Mouse (Mus musculus): ENCODE data around the gene Lyplal1. TPM values are rescaled to one million over a fixed set of nuclear protein-coding genes. Genes with fewer than 3 reads are reported as not detected.

Lyplal1 gene
- 15.2 and 16.7 TPM in 2 replicates for polyA plus RNA-seq (2014; fragmentation: Nextera tagmentation; extraction: Ambion mirVana)

DNA sequence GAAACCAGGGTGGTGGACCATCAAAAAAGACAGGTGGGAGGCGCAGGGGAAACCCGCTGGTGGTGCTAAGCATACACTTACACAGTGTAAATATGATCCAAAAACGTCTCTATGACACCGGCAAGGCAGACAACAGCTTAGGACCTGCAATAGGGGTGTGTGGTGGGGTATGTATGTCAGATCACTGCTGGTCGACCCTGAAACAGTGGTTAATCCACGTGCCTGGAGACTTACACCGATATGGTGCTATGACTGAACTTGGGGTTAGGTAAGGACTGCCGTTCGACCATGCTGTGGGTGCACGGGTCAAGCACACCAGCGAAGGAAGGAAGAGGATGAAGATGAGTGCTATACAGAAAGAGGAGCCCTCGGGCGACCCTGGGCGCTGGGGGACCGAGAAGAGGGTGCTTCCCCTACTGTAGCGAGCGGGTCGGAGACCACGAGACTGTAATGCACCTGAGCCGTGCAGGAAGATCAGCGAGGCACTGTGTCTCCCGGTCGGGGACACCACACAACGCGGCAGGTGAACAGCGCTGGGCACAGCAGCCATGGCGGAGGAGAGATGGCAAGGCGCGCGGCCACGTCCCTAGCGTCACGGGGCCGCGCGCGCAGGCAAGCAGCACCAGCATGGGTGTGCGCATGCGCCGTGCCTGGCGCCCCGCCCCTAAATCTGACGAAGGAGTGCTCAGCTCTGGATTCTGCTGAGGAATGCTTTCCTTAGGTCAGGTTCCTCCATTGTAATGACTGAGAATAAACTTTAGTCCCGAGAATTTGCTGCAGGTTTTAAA is at the start of gene Lyplal1:
Lyplal1 (minus strand) TSS at position 610 of the 788 bp plus-strand sequence.
- H3K4me1 ChIP-seq (replicated peaks; ENCODE audit: control insufficient read depth, insufficient read depth, low read length) = no peaks in the 10 kb centered on the region
- H3K9me3 ChIP-seq (ENCODE audit: control insufficient read depth, low read length) = no peaks in the 10 kb centered on the region
- H3K27ac ChIP-seq (ENCODE audit: low read depth, low read length) = 0 out of 2 replicates have a peak within 1 kb of the TSS, but pooled peaks have one; percentile 13
- peak within 1 kb of the TSS; percentile 84 for H3K9ac ChIP-seq (ENCODE audit: low read depth, low read length)
- peak within 1 kb of the TSS; percentile 77 for H3K4me3 ChIP-seq (ENCODE audit: low read depth, low read length)
- WGBS = 3% methylated on average over 44 of the region's 44 CpGs
- H3K4me2 ChIP-seq = peak within 1 kb of the TSS; percentile 85
- H3K36me3 ChIP-seq (ENCODE audit: control insufficient read depth, insufficient read depth, low read length) = no peaks in the 10 kb centered on the region
- ATAC-seq (replicated peaks; ENCODE audit: low FRiP score) (peak; percentile 94), DNase-seq (ENCODE audit: low spot score) (peak; percentile 86)
- H3K27me3 ChIP-seq (replicated peaks; ENCODE audit: control insufficient read depth, insufficient read depth, low read length) = no peaks in the 10 kb centered on the region

DNA sequence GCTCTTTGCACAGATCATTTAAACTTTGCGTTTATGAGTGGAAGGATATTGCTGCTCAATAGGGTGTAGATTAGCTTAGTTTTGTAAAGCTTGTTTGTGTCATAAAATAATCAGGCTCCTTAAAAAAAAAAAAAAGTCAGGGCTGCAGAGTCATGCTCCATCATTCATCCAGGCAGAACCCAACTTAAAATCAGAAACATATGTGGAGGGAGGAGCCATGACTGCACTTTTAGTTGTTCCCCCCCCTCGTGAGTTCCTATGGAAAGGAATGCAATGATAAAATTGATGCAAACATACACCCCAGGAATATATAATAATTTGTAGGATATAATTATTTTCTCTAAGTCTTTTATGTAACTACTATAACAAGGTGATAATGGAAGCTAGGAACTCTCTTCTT is 46.5 kb upstream of the Lyplal1 start:
- Histone ChIP-seq H3K36me3 (ENCODE audit: control insufficient read depth, insufficient read depth, low read length) (no peaks in the 10 kb centered on the region), H3K9ac (ENCODE audit: low read depth, low read length) (no peak overlapping the region), H3K27me3 (replicated peaks; ENCODE audit: control insufficient read depth, insufficient read depth, low read length) (no peaks in the 10 kb centered on the region), H3K4me2 (no peak overlapping the region), H3K9me3 (ENCODE audit: control insufficient read depth, low read length) (no peaks in the 10 kb centered on the region), H3K4me1 (replicated peaks; ENCODE audit: control insufficient read depth, insufficient read depth, low read length) (no peaks in the 10 kb centered on the region), H3K27ac (ENCODE audit: low read depth, low read length) (no peak overlapping the region), H3K4me3 (ENCODE audit: low read depth, low read length) (no peak overlapping the region)
- WGBS = 59% methylated on average over 2 of the region's 2 CpGs
- no peak for ATAC-seq (replicated peaks; ENCODE audit: low FRiP score)
- DNase-seq (ENCODE audit: low spot score) = no peak

DNA sequence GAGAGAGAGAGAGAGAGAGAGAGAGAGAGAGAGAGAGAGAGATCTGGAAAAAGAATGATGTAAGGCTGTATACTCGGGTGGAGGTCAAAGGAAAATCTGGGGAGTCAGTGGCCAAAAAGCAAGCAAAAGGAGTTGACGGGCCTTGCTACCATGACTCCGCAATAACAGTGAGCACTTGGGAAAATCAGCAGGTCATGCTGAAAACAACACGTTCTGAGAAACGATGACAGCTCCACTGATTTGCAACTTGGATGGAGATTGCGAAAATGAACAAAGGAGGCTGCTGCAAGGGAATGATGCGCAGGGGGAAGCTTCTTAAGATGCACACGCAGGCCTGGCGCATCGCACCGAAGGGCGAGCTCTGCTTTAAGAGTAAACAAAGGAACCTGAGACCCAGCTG is 46.1 kb upstream of the Lyplal1 start:
- H3K9ac ChIP-seq (ENCODE audit: low read depth, low read length) = no peak overlapping the region
- H3K4me3 ChIP-seq (ENCODE audit: low read depth, low read length) = no peak overlapping the region
- H3K9me3 ChIP-seq (ENCODE audit: control insufficient read depth, low read length) = no peaks in the 10 kb centered on the region
- H3K4me1 ChIP-seq (replicated peaks; ENCODE audit: control insufficient read depth, insufficient read depth, low read length) = no peaks in the 10 kb centered on the region
- H3K4me2 ChIP-seq = no peak overlapping the region
- H3K27me3 ChIP-seq (replicated peaks; ENCODE audit: control insufficient read depth, insufficient read depth, low read length) = no peaks in the 10 kb centered on the region
- WGBS = 65% methylated on average over 12 of the region's 12 CpGs
- ATAC-seq (replicated peaks; ENCODE audit: low FRiP score) (no peak), DNase-seq (ENCODE audit: low spot score) (no peak)
- no peaks in the 10 kb centered on the region for H3K36me3 ChIP-seq (ENCODE audit: control insufficient read depth, insufficient read depth, low read length)
- no peak overlapping the region for H3K27ac ChIP-seq (ENCODE audit: low read depth, low read length)

DNA sequence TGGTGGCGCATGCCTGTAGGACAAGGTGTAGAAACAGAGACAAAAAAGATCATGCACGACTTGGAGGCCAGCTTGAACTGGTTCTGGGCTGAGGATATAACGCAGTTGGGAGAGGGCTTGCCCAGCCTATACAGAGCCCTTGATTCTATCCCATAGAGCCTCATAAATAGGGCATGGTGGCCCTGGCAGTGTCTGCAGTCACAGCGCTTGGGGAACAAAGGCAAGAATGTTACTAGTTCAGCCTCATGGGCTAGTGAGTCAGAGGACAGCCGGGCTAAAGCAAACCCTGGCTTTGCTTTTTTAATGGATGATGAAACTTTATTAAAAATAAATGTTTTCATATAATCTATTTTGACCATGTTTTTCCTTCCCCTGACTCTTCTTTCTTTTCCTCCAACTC is 33.3 kb upstream of the Lyplal1 start:
- Histone ChIP-seq H3K36me3 (ENCODE audit: control insufficient read depth, insufficient read depth, low read length) (no peaks in the 10 kb centered on the region), H3K4me2 (no peak overlapping the region), H3K9ac (ENCODE audit: low read depth, low read length) (no peak overlapping the region), H3K4me3 (ENCODE audit: low read depth, low read length) (no peak overlapping the region), H3K9me3 (ENCODE audit: control insufficient read depth, low read length) (no peaks in the 10 kb centered on the region), H3K27me3 (replicated peaks; ENCODE audit: control insufficient read depth, insufficient read depth, low read length) (no peaks in the 10 kb centered on the region), H3K4me1 (replicated peaks; ENCODE audit: control insufficient read depth, insufficient read depth, low read length) (no peaks in the 10 kb centered on the region), H3K27ac (ENCODE audit: low read depth, low read length) (no peak overlapping the region)
- ATAC-seq (replicated peaks; ENCODE audit: low FRiP score) = no peak
- 89% methylated on average over 5 of the region's 5 CpGs for WGBS
- DNase-seq (ENCODE audit: low spot score) = no peak

DNA sequence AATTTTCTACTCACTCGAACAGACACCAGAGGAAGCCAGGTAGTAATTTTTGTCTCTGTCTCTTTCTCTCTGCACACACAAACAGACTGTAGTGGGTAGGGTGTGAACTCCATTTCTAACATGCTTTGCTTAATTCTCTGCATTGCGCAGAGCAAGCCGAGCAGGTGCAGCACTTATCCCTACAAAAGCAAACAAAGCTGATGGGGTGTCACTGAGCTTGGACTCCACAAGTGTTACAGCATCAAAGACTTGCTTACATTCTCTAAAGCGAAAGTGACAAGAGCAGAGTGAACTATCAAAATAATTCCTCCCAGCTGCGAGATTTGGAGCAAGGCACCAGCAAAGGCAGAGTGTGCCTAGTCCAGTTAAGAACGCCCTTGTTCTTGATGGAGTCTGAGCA is 28.3 kb upstream of the Lyplal1 start:
- 58% methylated on average over 6 of the region's 6 CpGs for WGBS
- no peak overlapping the region for H3K4me3 ChIP-seq (ENCODE audit: low read depth, low read length)
- no peak for DNase-seq (ENCODE audit: low spot score)
- H3K36me3 ChIP-seq (ENCODE audit: control insufficient read depth, insufficient read depth, low read length) = no peaks in the 10 kb centered on the region
- H3K4me1 ChIP-seq (replicated peaks; ENCODE audit: control insufficient read depth, insufficient read depth, low read length) = no peaks in the 10 kb centered on the region
- no peak overlapping the region for H3K27ac ChIP-seq (ENCODE audit: low read depth, low read length)
- ATAC-seq (replicated peaks; ENCODE audit: low FRiP score) = no peak
- H3K9ac ChIP-seq (ENCODE audit: low read depth, low read length) = no peak overlapping the region
- no peaks in the 10 kb centered on the region for H3K9me3 ChIP-seq (ENCODE audit: control insufficient read depth, low read length)
- no peak overlapping the region for H3K4me2 ChIP-seq
- H3K27me3 ChIP-seq (replicated peaks; ENCODE audit: control insufficient read depth, insufficient read depth, low read length) = no peaks in the 10 kb centered on the region

DNA sequence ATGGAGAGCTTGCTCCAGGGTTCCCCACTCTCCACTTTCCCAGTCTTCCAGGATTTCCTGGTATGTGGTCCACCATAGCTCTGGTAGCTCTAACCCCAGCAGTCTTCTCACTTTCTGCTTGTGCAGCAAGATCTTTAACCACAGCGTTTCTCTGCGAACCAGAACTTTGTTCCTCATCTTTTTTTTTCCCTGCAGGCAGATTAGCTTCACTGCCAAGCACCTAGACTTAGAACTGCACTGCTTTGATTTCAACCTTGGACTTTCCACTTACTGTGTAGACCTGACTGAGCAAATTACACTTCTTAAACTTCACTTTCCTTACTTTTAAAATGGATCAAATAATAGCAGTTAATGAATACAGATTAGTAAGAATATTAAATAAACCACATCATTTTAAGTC is 23.1 kb upstream of the Lyplal1 start:
- DNase-seq (ENCODE audit: low spot score) (no peak), ATAC-seq (replicated peaks; ENCODE audit: low FRiP score) (no peak)
- Histone ChIP-seq H3K4me1 (replicated peaks; ENCODE audit: control insufficient read depth, insufficient read depth, low read length) (no peaks in the 10 kb centered on the region), H3K27me3 (replicated peaks; ENCODE audit: control insufficient read depth, insufficient read depth, low read length) (no peaks in the 10 kb centered on the region), H3K4me2 (no peak overlapping the region), H3K4me3 (ENCODE audit: low read depth, low read length) (no peak overlapping the region), H3K9ac (ENCODE audit: low read depth, low read length) (no peak overlapping the region), H3K36me3 (ENCODE audit: control insufficient read depth, insufficient read depth, low read length) (no peaks in the 10 kb centered on the region), H3K9me3 (ENCODE audit: control insufficient read depth, low read length) (no peaks in the 10 kb centered on the region), H3K27ac (ENCODE audit: low read depth, low read length) (no peak overlapping the region)
- 60% methylated on average over 2 of the region's 2 CpGs for WGBS

DNA sequence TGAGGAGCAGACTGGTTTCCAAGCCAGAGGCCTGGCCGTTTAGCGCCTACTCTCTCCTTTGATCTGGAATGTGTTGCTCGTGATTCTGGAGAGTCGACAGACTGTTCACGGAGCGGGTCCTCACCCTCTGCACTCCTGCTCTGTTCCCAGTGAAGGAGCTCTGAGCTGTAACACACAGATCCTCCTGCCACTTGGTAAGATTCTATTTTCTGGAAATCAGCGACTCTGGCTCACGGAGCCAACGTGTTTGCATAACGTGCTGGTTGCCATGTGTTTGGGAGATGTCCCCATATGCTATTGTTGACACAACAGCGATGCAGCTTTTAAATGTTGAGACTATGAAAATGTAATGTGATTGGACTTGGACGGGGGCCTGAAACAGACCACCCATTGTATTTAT is 20.8 kb upstream of the Lyplal1 start:
- H3K9ac ChIP-seq (ENCODE audit: low read depth, low read length) = no peak overlapping the region
- no peaks in the 10 kb centered on the region for H3K27me3 ChIP-seq (replicated peaks; ENCODE audit: control insufficient read depth, insufficient read depth, low read length)
- 78% methylated on average over 12 of the region's 12 CpGs for WGBS

DNA sequence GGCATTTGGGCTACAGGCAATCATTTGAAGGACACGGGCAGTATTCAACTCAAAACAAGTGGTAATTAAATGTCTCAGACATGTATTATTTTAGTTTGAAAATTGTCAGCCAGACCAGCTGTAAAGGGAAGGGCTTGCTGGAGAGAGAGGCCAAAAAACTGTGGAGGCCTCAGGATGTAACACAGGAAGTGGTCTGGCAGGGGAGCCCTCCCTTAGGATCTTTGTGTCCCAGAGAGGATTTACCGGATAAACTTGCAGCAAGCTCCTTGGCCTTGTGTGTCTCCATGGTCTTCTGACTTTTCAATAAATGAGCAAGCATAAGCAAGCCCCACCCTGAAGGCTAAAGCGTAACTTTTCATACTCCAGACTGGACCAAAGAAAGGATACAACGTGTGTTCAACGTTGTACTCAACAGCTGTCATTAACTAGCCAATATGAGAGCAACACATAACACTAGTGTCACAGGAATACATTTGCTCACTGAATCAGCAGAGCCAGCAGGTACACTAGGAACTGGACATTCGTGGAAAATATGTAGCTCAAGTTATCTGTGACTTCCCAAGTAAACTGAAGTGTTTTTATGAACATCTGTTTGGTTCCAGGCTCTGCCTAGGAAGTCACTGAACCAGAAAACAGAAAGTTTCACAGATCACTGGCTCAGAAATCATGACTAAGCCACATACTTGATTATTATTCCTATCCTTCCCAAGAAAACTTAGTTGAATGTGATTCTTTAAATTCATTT is 19.7 kb upstream of the Lyplal1 start:
- no peaks in the 10 kb centered on the region for H3K27me3 ChIP-seq (replicated peaks; ENCODE audit: control insufficient read depth, insufficient read depth, low read length)
- DNase-seq (ENCODE audit: low spot score) = no peak
- H3K4me1 ChIP-seq (replicated peaks; ENCODE audit: control insufficient read depth, insufficient read depth, low read length) = no peaks in the 10 kb centered on the region
- no peak overlapping the region for H3K9ac ChIP-seq (ENCODE audit: low read depth, low read length)
- H3K36me3 ChIP-seq (ENCODE audit: control insufficient read depth, insufficient read depth, low read length) = no peaks in the 10 kb centered on the region
- H3K27ac ChIP-seq (ENCODE audit: low read depth, low read length) = no peak overlapping the region
- no peak overlapping the region for H3K4me3 ChIP-seq (ENCODE audit: low read depth, low read length)
- H3K9me3 ChIP-seq (ENCODE audit: control insufficient read depth, low read length) = no peaks in the 10 kb centered on the region
- no peak overlapping the region for H3K4me2 ChIP-seq
- no peak for ATAC-seq (replicated peaks; ENCODE audit: low FRiP score)
- WGBS = 64% methylated on average over 6 of the region's 6 CpGs

More for the DNA sequence above, 20.8 kb upstream of the Lyplal1 start:
- Histone ChIP-seq H3K27ac (ENCODE audit: low read depth, low read length) (no peak overlapping the region), H3K4me3 (ENCODE audit: low read depth, low read length) (no peak overlapping the region), H3K9me3 (ENCODE audit: control insufficient read depth, low read length) (no peaks in the 10 kb centered on the region), H3K36me3 (ENCODE audit: control insufficient read depth, insufficient read depth, low read length) (no peaks in the 10 kb centered on the region), H3K4me2 (no peak overlapping the region), H3K4me1 (replicated peaks; ENCODE audit: control insufficient read depth, insufficient read depth, low read length) (no peaks in the 10 kb centered on the region)
- no peak for DNase-seq (ENCODE audit: low spot score)
- ATAC-seq (replicated peaks; ENCODE audit: low FRiP score) = no peak
